Mouse (Mus musculus) midbrain, embryonic 13.5 days (tissue): ENCODE data around the gene Rars2. TPM values are rescaled to one million over a fixed set of nuclear protein-coding genes. Genes with fewer than 3 reads are reported as not detected.
"Not testable (repeated sequence)": the region's sequence is repeated elsewhere in the genome, so short reads cannot be mapped to it uniquely, and the experiment has no call there.

Source experiments
- ATAC-seq: fragments of 200-750 bp; cut with Nextera tagmentation; 2 replicates; pipeline ENCODE4 v1.8.0; 2017; ENCODE audit warnings: mild to moderate bottlenecking, moderate TSS enrichment, moderate library complexity
- H3K27ac ChIP-seq: fragments of 300-500 bp; sonication (generic); 2 replicates; pipeline ENCODE4 v1.5.1; 2015; ENCODE audit warnings: inconsistent platforms, mild to moderate bottlenecking, moderate library complexity
- H3K27me3 ChIP-seq: fragments of 300-500 bp; sonication (generic); 2 replicates; pipeline ENCODE4 v1.6.1; 2015; ENCODE audit warnings: mild to moderate bottlenecking, inconsistent platforms
- H3K36me3 ChIP-seq: fragments of 300-500 bp; sonication (generic); 2 replicates; pipeline ENCODE4 v1.6.1; 2015; ENCODE audit warnings: mild to moderate bottlenecking, inconsistent platforms
- H3K4me1 ChIP-seq: fragments of 300-500 bp; sonication (generic); replicated peaks from 2 replicates; pipeline ENCODE4 v1.6.1; 2015; ENCODE audit warnings: inconsistent platforms
- H3K4me2 ChIP-seq: fragments of 300-500 bp; sonication (generic); replicated peaks from 2 replicates; pipeline ENCODE4 v1.6.1; 2015; ENCODE audit warnings: moderate library complexity, mild to moderate bottlenecking, inconsistent platforms
- H3K4me3 ChIP-seq: fragments of 300-500 bp; sonication (generic); replicated peaks from 2 replicates; pipeline ENCODE4 v1.5.1; 2015; ENCODE audit warnings: mild to moderate bottlenecking, inconsistent platforms
- H3K9ac ChIP-seq: fragments of 300-500 bp; sonication (generic); replicated peaks from 2 replicates; pipeline ENCODE4 v1.6.1; 2015; ENCODE audit warnings: mild to moderate bottlenecking, inconsistent platforms
- H3K9me3 ChIP-seq: fragments of 300-500 bp; sonication (generic); 2 replicates; pipeline ENCODE4 v1.6.1; 2016; ENCODE audit warnings: mild to moderate bottlenecking, inconsistent platforms
- WGBS: fragments of 180-500 bp; shearing (Covaris S2); methylation state at CpG from one replicate; pipeline ENCODE4 v1.1.7; 2015; 5-methylcytosine and 5-hydroxymethylcytosine counted together
- polyA plus RNA-seq: library from polyadenylated mRNA; unstranded; fragments of >200 nt; fragmentation: Nextera tagmentation; extraction: Ambion mirVana; gene quantifications from 2 replicates; pipeline ENCODE4 v1.2.1, GENCODE M21; 2015

Rars2 gene
- 66.3 and 69.5 TPM in 2 replicates for polyA plus RNA-seq

- Histone ChIP-seq H3K9me3 (no peaks in the 10 kb centered on the region), H3K27ac (peak within 1 kb of the TSS; percentile 84), H3K36me3 (peaks cover 2% of the 10 kb centered on the region), H3K4me2 (peak within 1 kb of the TSS; percentile 82), H3K4me3 (peak within 1 kb of the TSS; percentile 67), H3K4me1 (peaks cover 28% of the 10 kb centered on the region), H3K9ac (peak within 1 kb of the TSS; percentile 83), H3K27me3 (no peaks in the 10 kb centered on the region)
- WGBS, result under 1% methylated on average over 42 of the region's 42 CpGs
- ATAC-seq, result peak; percentile 100
Observed at GRCm38 (mm10) chr4:34614630-34615094, at the start of gene Rars2, which contains the start of gene Orc3. Gene Rars2 (plus strand): TSS chr4:34614957. Gene Orc3 (minus strand): TSS chr4:34614944.

GRCm38 (mm10) chr4:34566226-34566625 is 48.5 kb upstream of the Rars2 start:
- no peak overlapping the region for H3K4me3 ChIP-seq
- no peaks in the 10 kb centered on the region for H3K9me3 ChIP-seq
- WGBS, result 90% methylated on average over 6 of the region's 6 CpGs
- peaks cover 53% of the 10 kb centered on the region for H3K36me3 ChIP-seq
- no peak overlapping the region for H3K4me2 ChIP-seq
- no peaks in the 10 kb centered on the region for H3K27me3 ChIP-seq
- H3K4me1 ChIP-seq, result no peaks in the 10 kb centered on the region
- no peak for ATAC-seq
- H3K9ac ChIP-seq, result no peak overlapping the region
- H3K27ac ChIP-seq, result no peak overlapping the region

GRCm38 (mm10) chr4:34572876-34573275 is 41.9 kb upstream of the Rars2 start:
- no peak overlapping the region for H3K27ac ChIP-seq
- H3K27me3 ChIP-seq, result no peaks in the 10 kb centered on the region
- H3K4me3 ChIP-seq, result no peak overlapping the region
- H3K4me1 ChIP-seq, result no peaks in the 10 kb centered on the region
- WGBS, result 88% methylated on average over 2 of the region's 2 CpGs
- H3K36me3 ChIP-seq, result peaks cover 82% of the 10 kb centered on the region
- no peak overlapping the region for H3K9ac ChIP-seq
- H3K4me2 ChIP-seq, result no peak overlapping the region
- ATAC-seq, result no peak
- no peaks in the 10 kb centered on the region for H3K9me3 ChIP-seq

- H3K36me3 ChIP-seq, result peaks cover 85% of the 10 kb centered on the region
Observed at GRCm38 (mm10) chr4:34577028-34577427, 37.7 kb upstream of the Rars2 start.

GRCm38 (mm10) chr4:34579215-34579614 is 35.5 kb upstream of the Rars2 start:
- no peak for ATAC-seq

More at GRCm38 (mm10) chr4:34577028-34577427, 37.7 kb upstream of the Rars2 start:
- Histone ChIP-seq H3K27me3 (no peaks in the 10 kb centered on the region), H3K27ac (no peak overlapping the region), H3K4me2 (no peak overlapping the region), H3K9me3 (no peaks in the 10 kb centered on the region), H3K9ac (no peak overlapping the region), H3K4me3 (no peak overlapping the region), H3K4me1 (no peaks in the 10 kb centered on the region)
- ATAC-seq, result no peak
- WGBS, result 98% methylated on average over 2 of the region's 2 CpGs

GRCm38 (mm10) chr4:34581489-34581888 is 33.3 kb upstream of the Rars2 start:
- H3K9ac ChIP-seq, H3K9me3 ChIP-seq, H3K4me1 ChIP-seq, H3K4me2 ChIP-seq, H3K27me3 ChIP-seq, H3K4me3 ChIP-seq, H3K27ac ChIP-seq, ATAC-seq: not testable (repeated sequence)
- WGBS, result 86% methylated on average over 1 of the region's 1 CpGs
- peaks cover 78% of the 10 kb centered on the region for H3K36me3 ChIP-seq

More at GRCm38 (mm10) chr4:34579215-34579614, 35.5 kb upstream of the Rars2 start:
- H3K9me3 ChIP-seq, result no peaks in the 10 kb centered on the region
- no peak overlapping the region for H3K27ac ChIP-seq
- WGBS, result 89% methylated on average over 1 of the region's 1 CpGs
- no peaks in the 10 kb centered on the region for H3K4me1 ChIP-seq
- H3K36me3 ChIP-seq, result peaks cover 88% of the 10 kb centered on the region
- H3K9ac ChIP-seq, result no peak overlapping the region
- no peak overlapping the region for H3K4me3 ChIP-seq
- no peak overlapping the region for H3K4me2 ChIP-seq
- no peaks in the 10 kb centered on the region for H3K27me3 ChIP-seq

GRCm38 (mm10) chr4:34581990-34582389 is 32.8 kb upstream of the Rars2 start:
- no peak for ATAC-seq
- H3K36me3 ChIP-seq, result peaks cover 73% of the 10 kb centered on the region

GRCm38 (mm10) chr4:34582476-34582875 is 32.3 kb upstream of the Rars2 start:
- no peak overlapping the region for H3K4me2 ChIP-seq
- H3K4me3 ChIP-seq, result no peak overlapping the region
- ATAC-seq, result no peak
- H3K4me1 ChIP-seq, result no peaks in the 10 kb centered on the region
- 59% methylated on average over 5 of the region's 5 CpGs for WGBS
- no peaks in the 10 kb centered on the region for H3K9me3 ChIP-seq
- H3K27ac ChIP-seq, result no peak overlapping the region
- H3K27me3 ChIP-seq, result no peaks in the 10 kb centered on the region
- H3K9ac ChIP-seq, result no peak overlapping the region
- H3K36me3 ChIP-seq, result peaks cover 72% of the 10 kb centered on the region

More at GRCm38 (mm10) chr4:34581990-34582389, 32.8 kb upstream of the Rars2 start:
- no peak overlapping the region for H3K4me2 ChIP-seq
- no peaks in the 10 kb centered on the region for H3K9me3 ChIP-seq
- no peaks in the 10 kb centered on the region for H3K4me1 ChIP-seq
- H3K27me3 ChIP-seq, result no peaks in the 10 kb centered on the region
- no peak overlapping the region for H3K4me3 ChIP-seq
- WGBS, result 66% methylated on average over 7 of the region's 7 CpGs
- H3K27ac ChIP-seq, result no peak overlapping the region
- H3K9ac ChIP-seq, result no peak overlapping the region

GRCm38 (mm10) chr4:34583427-34583826 is 31.3 kb upstream of the Rars2 start:
- H3K27me3 ChIP-seq, result no peaks in the 10 kb centered on the region
- peaks cover 65% of the 10 kb centered on the region for H3K36me3 ChIP-seq
- WGBS, result 92% methylated on average over 3 of the region's 3 CpGs
- H3K4me2 ChIP-seq, result no peak overlapping the region
- no peak overlapping the region for H3K27ac ChIP-seq
- no peak overlapping the region for H3K9ac ChIP-seq
- no peaks in the 10 kb centered on the region for H3K4me1 ChIP-seq
- no peak overlapping the region for H3K4me3 ChIP-seq
- H3K9me3 ChIP-seq, result no peaks in the 10 kb centered on the region
- ATAC-seq, result no peak

- Histone ChIP-seq H3K36me3 (peaks cover 54% of the 10 kb centered on the region), H3K27ac (no peak overlapping the region), H3K9me3 (no peaks in the 10 kb centered on the region), H3K4me3 (no peak overlapping the region), H3K4me2 (no peak overlapping the region), H3K4me1 (no peaks in the 10 kb centered on the region), H3K27me3 (no peaks in the 10 kb centered on the region), H3K9ac (no peak overlapping the region)
- ATAC-seq, result no peak
- WGBS, result 88% methylated on average over 7 of the region's 7 CpGs
Observed at GRCm38 (mm10) chr4:34584871-34585607, 29.7 kb upstream of the Rars2 start.

GRCm38 (mm10) chr4:34603123-34603522 is 11.6 kb upstream of the Rars2 start:
- 90% methylated on average over 6 of the region's 6 CpGs for WGBS

GRCm38 (mm10) chr4:34606658-34607057 is 8.1 kb upstream of the Rars2 start:
- Histone ChIP-seq H3K4me3 (no peak overlapping the region), H3K36me3 (peaks cover 52% of the 10 kb centered on the region), H3K4me2 (no peak overlapping the region), H3K4me1 (no peaks in the 10 kb centered on the region), H3K9me3 (no peaks in the 10 kb centered on the region), H3K9ac (no peak overlapping the region), H3K27ac (no peak overlapping the region), H3K27me3 (no peaks in the 10 kb centered on the region)
- no peak for ATAC-seq
- WGBS, result 96% methylated on average over 10 of the region's 10 CpGs

More at GRCm38 (mm10) chr4:34603123-34603522, 11.6 kb upstream of the Rars2 start:
- peaks cover 58% of the 10 kb centered on the region for H3K36me3 ChIP-seq
- ATAC-seq, result no peak
- no peaks in the 10 kb centered on the region for H3K9me3 ChIP-seq
- no peak overlapping the region for H3K27ac ChIP-seq
- no peaks in the 10 kb centered on the region for H3K4me1 ChIP-seq
- no peaks in the 10 kb centered on the region for H3K27me3 ChIP-seq
- no peak overlapping the region for H3K4me3 ChIP-seq
- no peak overlapping the region for H3K9ac ChIP-seq
- no peak overlapping the region for H3K4me2 ChIP-seq
